Mouse (Mus musculus) B cell, adult (primary cell): ENCODE measurements around the gene Vmn1r208. TPM values are rescaled to one million over a fixed set of nuclear protein-coding genes. Genes with fewer than 3 reads are reported as not detected.

Source experiments
- total RNA-seq: library from RNA; stranded (reverse); gene quantifications from 4 replicates; pipeline ENCODE4 v1.2.4, GENCODE M21; 2023; ENCODE audit not compliant: inconsistent age

Gene Vmn1r208
- not detected in 4 replicates for total RNA-seq

DNA sequence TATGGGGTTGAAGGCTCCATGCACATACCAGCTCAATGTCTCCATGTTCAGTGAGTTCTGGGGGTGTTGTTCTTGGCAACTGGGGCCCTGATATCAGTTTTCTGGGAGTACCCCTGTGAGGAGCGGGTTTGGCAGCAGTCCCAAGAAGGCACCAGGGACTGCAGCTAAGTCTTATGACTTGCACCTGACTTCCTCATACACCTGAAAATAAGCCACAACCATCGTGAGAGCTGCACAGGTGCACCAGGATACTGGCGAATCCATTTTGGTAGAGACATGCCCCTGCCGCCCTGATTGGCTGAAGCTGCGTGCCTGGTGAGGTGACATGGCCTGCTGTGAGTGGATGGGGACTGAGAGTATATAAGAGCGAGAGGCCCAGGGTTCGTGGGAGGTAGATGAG, at the start of gene Vmn1r208:
Gene Vmn1r208, minus strand, starts transcription at position 101 of the 400 bp plus-strand sequence.

DNA sequence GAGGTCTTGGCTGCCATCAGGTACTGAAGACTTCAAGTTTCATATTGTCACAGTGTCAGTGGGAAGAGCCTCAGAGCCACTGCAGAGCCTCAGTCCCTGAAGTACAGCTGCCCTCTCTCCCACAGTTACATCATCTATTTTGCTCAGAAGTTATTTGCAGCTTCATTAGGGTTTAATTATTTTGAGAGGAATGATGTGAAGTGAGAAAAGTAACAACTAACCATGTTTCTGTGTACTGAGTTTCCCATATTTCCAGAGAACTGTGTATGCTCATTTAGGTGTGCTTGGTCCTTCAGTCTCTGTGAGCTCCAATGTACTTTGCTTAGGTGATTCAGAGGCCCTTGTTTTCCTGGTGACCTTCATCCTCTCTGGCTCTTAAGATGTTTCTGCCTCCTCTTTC, 32.4 kb upstream of the Vmn1r208 start, which contains the start of gene Vmn1r209:
Gene Vmn1r209, minus strand, starts transcription at position 101 of the 400 bp plus-strand sequence.

DNA sequence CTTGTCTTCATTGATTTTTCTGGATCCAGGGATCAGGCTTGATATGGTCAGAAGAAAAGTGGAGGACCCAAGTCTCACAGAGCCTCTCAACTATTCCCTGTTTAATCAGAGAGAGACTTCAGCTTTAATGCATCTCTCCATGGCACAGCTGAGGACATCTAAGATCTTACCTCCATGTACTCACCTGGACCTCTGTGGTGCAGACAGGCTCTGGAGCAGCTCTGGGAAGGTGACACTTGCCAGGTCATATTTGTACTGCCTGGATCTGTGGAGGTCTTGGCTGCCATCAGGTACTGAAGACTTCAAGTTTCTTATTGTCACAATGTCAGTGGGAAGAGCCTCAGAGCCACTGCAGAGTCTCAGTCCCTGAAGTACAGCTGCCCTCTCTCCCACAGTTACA, 47.7 kb downstream of the Vmn1r208 start, which contains the start of gene Vmn1r207-ps:
Gene Vmn1r207-ps, minus strand, starts transcription at position 101 of the 400 bp plus-strand sequence.

Other genes starting within 250 kb of the Vmn1r208 start
- not detected in 4 replicates for gene Vmn1r204, start 224.2 kb downstream of the Vmn1r208 start, total RNA-seq
- not detected in 4 replicates for gene Vmn1r205, start 184.4 kb downstream of the Vmn1r208 start, total RNA-seq
- gene Vmn1r206, start 153.1 kb downstream of the Vmn1r208 start, total RNA-seq = not detected in 4 replicates
- not detected in 4 replicates for gene Vmn1r207-ps, start 47.8 kb downstream of the Vmn1r208 start, total RNA-seq
- gene Vmn1r209, start 32.3 kb upstream of the Vmn1r208 start, total RNA-seq = 0.10 TPM in 1 of 4 replicates, not detected in the others
- not detected in 4 replicates for gene Vmn1r210, start 53.9 kb upstream of the Vmn1r208 start, total RNA-seq
- not detected in 4 replicates for gene Vmn1r211, start 80.2 kb upstream of the Vmn1r208 start, total RNA-seq
- gene Vmn1r212, start 106.8 kb upstream of the Vmn1r208 start, total RNA-seq = not detected in 4 replicates
- not detected in 4 replicates for gene Vmn1r213, start 230.3 kb upstream of the Vmn1r208 start, total RNA-seq